Mouse (Mus musculus): ENCODE measurements around the gene Fgf18.

DNA sequence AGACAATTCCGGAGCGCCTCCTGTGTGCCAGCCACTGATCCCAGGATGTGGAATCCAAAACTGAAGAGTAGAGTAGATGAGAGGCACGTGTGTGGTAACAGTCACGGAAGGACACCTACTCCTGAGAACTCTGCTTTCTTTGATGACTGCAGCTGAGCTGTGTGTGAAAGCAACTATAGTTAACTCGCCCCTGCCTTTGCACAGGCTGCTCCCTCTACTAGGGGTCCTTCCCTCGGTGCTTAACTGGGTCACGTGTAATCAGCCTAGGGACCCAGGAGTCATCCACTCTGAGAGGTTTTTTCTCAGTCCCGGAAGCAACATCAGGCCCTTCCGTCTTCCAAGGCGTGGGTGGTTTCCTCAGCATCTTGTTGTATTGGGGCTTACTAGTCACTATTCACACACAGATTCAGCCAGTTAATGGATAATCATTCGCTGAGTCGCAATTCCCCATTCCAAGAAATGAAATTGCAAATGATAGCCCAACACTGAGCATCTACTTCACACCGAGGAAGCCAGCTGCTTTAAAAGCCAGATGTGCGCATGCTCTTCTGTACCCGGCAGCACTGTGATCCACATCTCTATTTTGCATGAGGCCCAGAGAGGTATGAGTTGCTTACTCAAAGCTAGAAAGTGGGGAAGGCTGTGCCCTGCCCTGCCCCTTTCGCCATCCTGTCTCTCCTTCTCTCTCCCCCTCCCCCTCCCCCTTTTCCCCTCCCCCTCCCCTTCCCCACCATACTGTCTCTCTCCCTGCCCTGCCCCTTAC lies 67.0 kb downstream of the Fgf18 start:
- TF ChIP-seq POLR2A (IDR thresholded peaks at IDR 0.05; ENCODE audit: borderline replicate concordance, extremely low read depth, low read depth, low read length) (no peak), CTCF (IDR thresholded peaks at IDR 0.05; ENCODE audit: insufficient read depth, low read length) (no peak)
